Mouse (Mus musculus) lung, embryonic 16.5 days (tissue): Measurements from ENCODE around the gene Slc22a15. TPM values are rescaled to one million over a fixed set of nuclear protein-coding genes. Genes with fewer than 3 reads are reported as not detected.

Experiments used
- ATAC-seq: fragments of 200-750 bp; cut with Nextera tagmentation; 2 replicates; pipeline ENCODE4 v1.8.0; 2017; ENCODE audit warnings: low read depth, mild to moderate bottlenecking, moderate library complexity
- H3K27ac ChIP-seq: fragments of 300-500 bp; sonication (generic); 2 replicates; pipeline ENCODE4 v1.5.1; 2014; ENCODE audit warnings: mild to moderate bottlenecking, control low read depth, low read length
- H3K27me3 ChIP-seq: fragments of 300-500 bp; sonication (generic); 2 replicates; pipeline ENCODE4 v1.6.1; 2014; ENCODE audit warnings: low read depth, low read length, mixed read lengths; ENCODE audit not compliant: control insufficient read depth, insufficient read depth
- H3K36me3 ChIP-seq: fragments of 300-500 bp; sonication (generic); 2 replicates; pipeline ENCODE4 v1.6.1; 2014; ENCODE audit warnings: low read length; ENCODE audit not compliant: control insufficient read depth, insufficient read depth
- H3K4me1 ChIP-seq: fragments of 300-500 bp; sonication (generic); replicated peaks from 2 replicates; pipeline ENCODE4 v1.6.1; 2014; ENCODE audit warnings: low read length, mixed read lengths; ENCODE audit not compliant: control insufficient read depth, insufficient read depth
- H3K4me2 ChIP-seq: fragments of 300-500 bp; sonication (generic); 2 replicates; pipeline ENCODE4 v1.6.1; 2014; ENCODE audit warnings: low read depth, low read length, control low read depth
- H3K4me3 ChIP-seq: fragments of 300-500 bp; sonication (generic); 2 replicates; pipeline ENCODE4 v1.5.1; 2014; ENCODE audit warnings: mild to moderate bottlenecking, low read length, control low read depth
- H3K9ac ChIP-seq: fragments of 300-500 bp; sonication (generic); 2 replicates; pipeline ENCODE4 v1.6.1; 2014; ENCODE audit warnings: low read length, control low read depth
- H3K9me3 ChIP-seq: fragments of 300-500 bp; sonication (generic); 2 replicates; pipeline ENCODE4 v1.6.1; 2016; ENCODE audit warnings: low read length; ENCODE audit not compliant: control insufficient read depth
- WGBS: fragments of 180-500 bp; shearing (Covaris S2); extraction: QIAGEN DNeasy Blood & Tissue Kit; methylation state at CpG from one replicate; pipeline ENCODE4 v1.1.7; 2014; 5-methylcytosine and 5-hydroxymethylcytosine counted together
- polyA plus RNA-seq: library from polyadenylated mRNA; unstranded; fragments of >200 nt; fragmentation: Nextera tagmentation; extraction: Ambion mirVana; gene quantifications from 2 replicates; pipeline ENCODE4 v1.2.1, GENCODE M21; 2015

Slc22a15 gene
- polyA plus RNA-seq, 1 experiment from 2014 or later: 3.7 TPM

DNA sequence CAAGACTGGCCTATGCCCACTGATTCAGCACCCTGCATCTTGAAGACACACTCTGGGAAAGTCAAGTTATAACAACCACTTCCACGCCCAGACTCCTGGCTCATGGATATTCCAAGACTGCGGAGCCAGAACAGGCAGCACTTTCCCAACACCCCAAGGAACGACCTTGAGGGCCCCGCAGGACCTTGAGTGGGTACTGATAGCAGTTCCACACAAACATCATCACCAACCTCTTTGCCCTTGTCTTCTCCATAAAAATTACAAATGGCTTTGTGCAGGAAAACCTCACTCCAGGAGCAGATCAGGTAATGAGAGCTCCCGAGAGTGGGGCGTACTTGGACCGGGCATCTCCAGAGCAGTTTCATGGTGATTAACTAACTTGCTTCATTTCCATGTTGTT lies 19.5 kb downstream of the Slc22a15 start:
- Histone ChIP-seq H3K9me3 (no peaks in the 10 kb centered on the region), H3K27ac (no peak overlapping the region), H3K27me3 (no peaks in the 10 kb centered on the region), H3K4me3 (no peak overlapping the region), H3K36me3 (no peaks in the 10 kb centered on the region; the same call in 1 of the 2 replicates), H3K9ac (no peak overlapping the region), H3K4me1 (peaks cover 14% of the 10 kb centered on the region; the same call in 1 of the 2 replicates), H3K4me2 (no peak overlapping the region)
- 81% methylated on average over 7 of the region's 7 CpGs for WGBS
- ATAC-seq: no peak

GRCm38 (mm10) chr3:101903091-101903490 lies 21.2 kb downstream of the Slc22a15 start:
- Histone ChIP-seq H3K4me3 (no peak overlapping the region), H3K27ac (no peak overlapping the region), H3K4me2 (no peak overlapping the region), H3K9me3 (no peaks in the 10 kb centered on the region), H3K27me3 (no peaks in the 10 kb centered on the region), H3K36me3 (no peaks in the 10 kb centered on the region), H3K9ac (no peak overlapping the region), H3K4me1 (peaks cover 14% of the 10 kb centered on the region; the same call in 1 of the 2 replicates)
- ATAC-seq: peak; percentile 26; the same call in 1 of the 2 replicates
- WGBS: 54% methylated on average over 5 of the region's 5 CpGs

GRCm38 (mm10) chr3:101902344-101902743 lies 21.9 kb downstream of the Slc22a15 start:
- no peak overlapping the region for H3K4me2 ChIP-seq
- WGBS: 36% methylated on average over 7 of the region's 7 CpGs
- peaks cover 14% of the 10 kb centered on the region; the same call in 1 of the 2 replicates for H3K4me1 ChIP-seq
- H3K27me3 ChIP-seq: no peaks in the 10 kb centered on the region
- peak; percentile 66 for ATAC-seq
- no peak overlapping the region for H3K9ac ChIP-seq
- H3K36me3 ChIP-seq: no peaks in the 10 kb centered on the region
- H3K27ac ChIP-seq: peak overlapping the region; percentile 31; the same call in 1 of the 2 replicates
- H3K9me3 ChIP-seq: no peaks in the 10 kb centered on the region
- H3K4me3 ChIP-seq: no peak overlapping the region

GRCm38 (mm10) chr3:101897377-101897974 lies 26.8 kb downstream of the Slc22a15 start:
- no peak overlapping the region for H3K27ac ChIP-seq
- H3K4me3 ChIP-seq: no peak overlapping the region
- no peaks in the 10 kb centered on the region for H3K36me3 ChIP-seq
- H3K9ac ChIP-seq: no peak overlapping the region
- no peak overlapping the region for H3K4me2 ChIP-seq
- ATAC-seq: no peak
- WGBS: 77% methylated on average over 15 of the region's 15 CpGs
- H3K9me3 ChIP-seq: no peaks in the 10 kb centered on the region
- H3K27me3 ChIP-seq: no peaks in the 10 kb centered on the region
- peaks cover 4% of the 10 kb centered on the region; the same call in 1 of the 2 replicates for H3K4me1 ChIP-seq

- Histone ChIP-seq H3K4me3 (no peak overlapping the region), H3K27ac (no peak overlapping the region), H3K4me2 (no peak overlapping the region), H3K9me3 (no peaks in the 10 kb centered on the region), H3K27me3 (no peaks in the 10 kb centered on the region), H3K9ac (no peak overlapping the region), H3K4me1 (no peaks in the 10 kb centered on the region), H3K36me3 (no peaks in the 10 kb centered on the region)
- WGBS: 22% methylated on average over 9 of the region's 9 CpGs
- no peak for ATAC-seq
Observed at GRCm38 (mm10) chr3:101896893-101897292, 27.4 kb downstream of the Slc22a15 start.

DNA sequence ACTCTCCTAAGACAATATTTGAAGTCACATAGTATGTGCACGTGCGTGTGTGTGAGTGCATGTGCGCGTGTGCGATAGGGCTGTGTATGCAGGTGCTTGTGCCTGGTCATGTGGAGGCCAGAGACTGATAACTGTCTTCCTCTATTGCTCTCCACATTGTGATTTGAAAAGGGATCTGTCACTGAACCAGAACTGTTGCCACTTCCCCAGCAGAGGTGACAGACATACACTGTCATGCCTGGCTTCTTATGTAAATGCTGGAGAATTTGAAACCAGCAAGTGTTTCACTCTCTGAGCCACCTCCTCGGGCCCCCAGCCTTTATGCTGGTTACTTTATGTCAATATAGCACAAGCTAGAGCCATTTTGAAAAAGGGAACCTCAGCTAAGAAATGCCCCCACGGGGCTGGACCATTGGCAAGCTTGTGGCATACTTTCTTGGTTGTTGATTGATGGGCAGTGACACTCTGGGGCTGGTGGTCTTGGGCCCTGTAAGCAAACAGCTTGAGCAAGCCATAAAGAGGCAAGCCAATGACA lies 28.8 kb downstream of the Slc22a15 start:
- WGBS: 76% methylated on average over 7 of the region's 7 CpGs
- Histone ChIP-seq H3K27me3 (no peaks in the 10 kb centered on the region), H3K4me2 (no peak overlapping the region), H3K4me1 (no peaks in the 10 kb centered on the region), H3K9ac (no peak overlapping the region), H3K9me3 (no peaks in the 10 kb centered on the region), H3K4me3 (no peak overlapping the region), H3K36me3 (no peaks in the 10 kb centered on the region), H3K27ac (no peak overlapping the region)
- no peak for ATAC-seq

DNA sequence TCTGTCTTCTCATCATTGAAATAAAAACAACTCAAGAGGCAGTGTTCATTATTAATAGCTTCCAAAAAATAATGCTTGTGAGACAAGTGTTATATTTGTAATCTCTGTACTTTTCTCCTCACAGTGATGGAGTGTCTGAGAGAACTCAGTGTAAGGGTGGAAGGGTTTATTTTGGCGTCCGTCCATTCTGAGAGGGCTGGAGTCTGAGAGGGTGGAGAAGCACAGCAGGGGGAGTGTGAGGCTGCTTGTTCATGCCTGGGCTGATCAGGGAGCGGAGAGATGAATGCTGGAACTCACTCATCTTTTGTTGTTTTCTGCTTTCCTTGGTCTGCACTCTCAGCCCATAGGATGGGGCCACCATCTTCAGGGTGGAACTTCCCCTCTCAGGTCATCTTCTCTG lies 38.7 kb downstream of the Slc22a15 start:
- H3K27ac ChIP-seq: no peak overlapping the region
- H3K9ac ChIP-seq: no peak overlapping the region
- no peaks in the 10 kb centered on the region for H3K27me3 ChIP-seq
- no peak overlapping the region for H3K4me3 ChIP-seq
- H3K4me1 ChIP-seq: peaks cover 12% of the 10 kb centered on the region
- WGBS: 15% methylated on average over 3 of the region's 3 CpGs
- no peaks in the 10 kb centered on the region for H3K9me3 ChIP-seq
- peak; percentile 95 for ATAC-seq
- H3K4me2 ChIP-seq: no peak overlapping the region
- no peaks in the 10 kb centered on the region for H3K36me3 ChIP-seq

DNA sequence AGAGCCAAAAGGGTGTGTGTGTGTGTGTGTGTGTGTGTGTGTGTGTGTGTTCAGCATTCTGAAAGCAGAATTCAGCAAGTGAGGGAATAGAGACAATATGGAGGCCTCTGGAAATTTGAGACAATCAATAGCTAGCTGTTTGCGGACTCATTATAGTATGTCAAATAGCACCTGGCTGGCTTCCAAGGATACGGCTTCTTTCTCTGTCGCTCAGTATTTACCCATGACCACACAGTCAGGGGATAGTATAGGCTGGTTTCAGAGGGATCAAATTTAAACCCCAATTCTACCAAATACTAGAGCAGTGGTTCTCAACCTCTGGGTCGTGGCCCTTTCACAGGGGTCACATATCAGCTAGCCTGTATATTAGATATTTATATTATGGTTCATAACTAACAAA lies 39.2 kb downstream of the Slc22a15 start:
- ATAC-seq: peak; percentile 24; the same call in 1 of the 2 replicates
- Histone ChIP-seq H3K36me3 (no peaks in the 10 kb centered on the region), H3K27me3 (no peaks in the 10 kb centered on the region), H3K4me3 (no peak overlapping the region), H3K27ac (no peak overlapping the region; the same call in 1 of the 2 replicates), H3K9me3 (no peaks in the 10 kb centered on the region), H3K4me1 (peaks cover 14% of the 10 kb centered on the region), H3K4me2 (no peak overlapping the region), H3K9ac (no peak overlapping the region)
- WGBS: 30% methylated on average over 4 of the region's 4 CpGs

DNA sequence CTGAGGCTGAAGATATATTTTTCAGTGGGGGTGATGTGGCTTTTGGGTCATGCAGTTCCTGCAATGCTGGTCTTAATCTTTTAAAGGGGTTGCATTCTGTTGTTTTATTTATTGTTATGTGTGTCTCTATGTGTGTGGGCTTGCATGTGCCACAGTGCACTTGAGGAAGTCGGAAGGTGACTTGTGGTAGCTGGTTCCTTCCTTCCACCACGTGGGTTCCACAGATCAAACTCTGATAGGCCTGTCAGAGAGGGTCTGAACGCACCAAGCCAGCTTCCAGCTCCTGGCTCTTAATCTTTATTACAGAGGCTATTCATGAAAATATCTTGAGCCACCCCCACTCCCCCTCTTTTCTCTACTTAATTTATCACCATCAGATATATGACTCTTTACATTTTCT lies 40.4 kb downstream of the Slc22a15 start:
- Histone ChIP-seq H3K4me2 (no peak overlapping the region), H3K9ac (no peak overlapping the region), H3K4me1 (peaks cover 14% of the 10 kb centered on the region), H3K36me3 (no peaks in the 10 kb centered on the region), H3K4me3 (no peak overlapping the region), H3K9me3 (no peaks in the 10 kb centered on the region), H3K27ac (no peak overlapping the region), H3K27me3 (no peaks in the 10 kb centered on the region)
- 52% methylated on average over 3 of the region's 3 CpGs for WGBS
- ATAC-seq: no peak
